In the genomic region with DNA sequence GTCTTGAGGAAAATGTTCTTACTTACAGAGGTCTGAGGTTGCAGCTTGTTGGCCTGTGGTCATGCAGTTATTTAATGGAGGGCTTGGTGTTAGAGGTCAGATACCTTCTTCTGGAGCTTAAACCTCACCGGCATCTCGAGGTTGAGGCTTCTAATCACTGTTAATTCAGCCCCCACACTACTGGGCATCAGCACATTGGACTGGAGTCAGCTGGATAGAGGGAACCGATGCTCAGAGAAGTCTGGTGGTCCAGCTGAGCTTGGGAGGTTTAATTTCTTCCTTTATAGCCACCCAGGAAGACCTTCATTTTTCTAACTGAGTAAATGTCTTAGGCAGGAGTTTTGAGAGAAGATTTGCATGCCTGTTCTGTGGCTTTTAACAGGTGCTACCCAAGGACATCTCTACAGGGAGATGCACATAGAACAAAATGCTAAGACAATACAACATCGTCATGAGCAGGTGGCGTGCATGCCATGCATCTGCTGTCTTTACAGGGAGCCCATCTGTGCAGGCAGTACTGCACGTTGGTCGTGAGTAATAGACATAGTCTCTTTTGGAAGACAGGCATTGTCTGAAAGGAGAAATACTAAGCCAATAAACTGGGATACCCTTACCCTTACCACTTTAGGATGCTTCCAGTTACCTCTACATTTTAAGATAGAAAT, we compare ENCODE assay signal across 17 mouse cellular contexts.
A peak's percentile ranks its signal among the peaks of the same experiment; 100 is the strongest.
DNase-seq lines count a peak whose midpoint lies in the region; ATAC-seq lines count a peak whose summit lies in the region.
"Had no signal": no experiment of that assay in that cellular context is flagged by ENCODE, and none has a peak within 500 bp of the region (broad histone marks: within the 10 kb centered on the region; RNA-seq: fewer than 3 reads in every experiment).

No protein-coding gene starts in this region.

- H3K36me3 ChIP-seq in forebrain, embryonic 14.5 days (ENCODE audit: control insufficient read depth, insufficient read depth, low read length), result no peaks in the 10 kb centered on the region
- no peaks in the 10 kb centered on the region for H3K36me3 ChIP-seq in forebrain, embryonic 10.5 days (replicated peaks)

- peak; percentile 25 for DNase-seq in forebrain, embryonic 14.5 days (ENCODE audit: low spot score)
- no peak for DNase-seq in forebrain, embryonic 10.5 days (ENCODE audit: extremely low spot score, low spot score)
- DNase-seq in right cerebral cortex, postnatal 10 days (ENCODE audit: low spot score in 2 of 2), result peak; percentile 47 to 61
- no peak for DNase-seq in right cerebral cortex, postnatal 4 days
- DNase-seq in layer of hippocampus, adult 11-12 months (ENCODE audit: low spot score), result peak; percentile 74
- peak; percentile 54 to 78 for DNase-seq in layer of hippocampus, postnatal 36 days
- DNase-seq in spleen, postnatal 36 days (ENCODE audit: low spot score in 2 of 2), result no peak
- DNase-seq: heart, adult 2 months; heart, postnatal 10 days; kidney, adult 9 months; lung, postnatal 10 days; spleen, adult 18-20 months; thymus, postnatal 36 days had no signal

- no peaks in the 10 kb centered on the region for H3K4me1 ChIP-seq in forebrain, embryonic 14.5 days (ENCODE audit: control insufficient read depth, insufficient read depth, low read length)
- H3K4me1 ChIP-seq in forebrain, embryonic 10.5 days, result peaks cover 5% of the 10 kb centered on the region; the same call in 1 of the 2 replicates

- H3K9ac ChIP-seq in forebrain, embryonic 14.5 days (ENCODE audit: low read length), result no peak overlapping the region
- H3K9ac ChIP-seq: forebrain, embryonic 13.5 days; liver, embryonic 14.5 days had no signal

- no peak for ATAC-seq in forebrain, embryonic 14.5 days
- ATAC-seq in granulocyte monocyte progenitor cell, adult 5-6 weeks (replicated peaks; ENCODE audit: poor library complexity, severe bottlenecking), result no peak
- ATAC-seq: forebrain, embryonic 13.5 days had no signal

- no peaks in the 10 kb centered on the region for H3K27me3 ChIP-seq in forebrain, embryonic 14.5 days (replicated peaks; ENCODE audit: control insufficient read depth, insufficient read depth, low read length)
- H3K27me3 ChIP-seq in forebrain, embryonic 10.5 days (ENCODE audit: poor library complexity, severe bottlenecking), result no peaks in the 10 kb centered on the region
- H3K27me3 ChIP-seq: CH12.LX; forebrain, embryonic 13.5 days had no signal

- WGBS in forebrain, embryonic 14.5 days, result 73% methylated on average over 7 of the region's 7 CpGs
- WGBS in forebrain, embryonic 10.5 days, result 81% methylated on average over 7 of the region's 7 CpGs

- no peak overlapping the region for H3K4me2 ChIP-seq in forebrain, embryonic 14.5 days (ENCODE audit: low read length)
- H3K4me2 ChIP-seq: forebrain, embryonic 13.5 days had no signal

- no peak overlapping the region for H3K4me3 ChIP-seq in forebrain, embryonic 14.5 days (ENCODE audit: low read depth, low read length)
- H3K4me3 ChIP-seq in forebrain, embryonic 10.5 days, result no peak overlapping the region
- H3K4me3 ChIP-seq: forebrain, embryonic 13.5 days; heart, adult 2 months had no signal

- no peak overlapping the region for H3K27ac ChIP-seq in forebrain, embryonic 14.5 days (ENCODE audit: low read depth, low read length)
- H3K27ac ChIP-seq in forebrain, embryonic 10.5 days, result no peak overlapping the region
- H3K27ac ChIP-seq: forebrain, embryonic 13.5 days; heart, adult 2 months; liver, embryonic 14.5 days had no signal

- H3K9me3 ChIP-seq in forebrain, embryonic 14.5 days (replicated peaks; ENCODE audit: control insufficient read depth, low read length), result no peaks in the 10 kb centered on the region
- no peaks in the 10 kb centered on the region for H3K9me3 ChIP-seq in forebrain, embryonic 10.5 days
- H3K9me3 ChIP-seq: forebrain, embryonic 13.5 days had no signal

Comparison
In these comparisons a context has a peak if more than half of its experiments do, and no peak if none do; other contexts are left out.
1. DNase-seq: peak in forebrain, embryonic 14.5 days (single experiment), right cerebral cortex, postnatal 10 days (2 of 2), layer of hippocampus, adult 11-12 months (single experiment) and layer of hippocampus, postnatal 36 days (2 of 2); none in forebrain, embryonic 10.5 days (single experiment), right cerebral cortex, postnatal 4 days (single experiment) and spleen, postnatal 36 days (0 of 2).